28 mouse cellular contexts compared by ENCODE assay signal in the genomic region with DNA sequence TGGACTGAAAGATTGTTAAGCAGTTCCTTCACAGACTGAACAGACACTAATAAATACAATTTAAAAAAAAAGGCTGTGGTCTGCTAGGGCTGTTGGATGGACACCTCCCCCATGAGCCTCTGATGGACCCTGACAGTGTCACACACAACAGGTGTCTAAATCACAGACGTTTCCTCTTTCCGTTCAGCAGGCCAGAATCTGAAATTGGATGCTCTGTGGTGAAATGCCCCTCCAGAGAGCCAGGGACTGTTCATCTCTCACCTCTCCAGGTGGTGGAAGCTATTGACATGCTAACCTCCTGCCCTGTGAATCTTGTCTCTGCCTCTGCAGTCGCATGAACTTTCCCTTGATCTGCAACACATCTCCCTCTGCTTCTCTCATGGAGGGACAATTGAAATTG. TPM values are rescaled to one million over a fixed set of nuclear protein-coding genes. Genes with fewer than 3 reads are reported as not detected.
"Had no signal": no experiment of that assay in that cellular context is flagged by ENCODE, and none has a peak within 500 bp of the region (broad histone marks: within the 10 kb centered on the region; RNA-seq: fewer than 3 reads in every experiment).

No protein-coding gene starts in this region.

- H3K4me2 ChIP-seq: heart, embryonic 11.5 days; heart, embryonic 13.5 days; heart, embryonic 15.5 days; hindbrain, embryonic 13.5 days; hindbrain, embryonic 15.5 days; intestine, embryonic 15.5 days; kidney, embryonic 15.5 days; limb, embryonic 13.5 days; limb, embryonic 15.5 days; liver, embryonic 13.5 days; liver, embryonic 15.5 days had no signal

- H3K9ac ChIP-seq: heart, embryonic 13.5 days; heart, embryonic 15.5 days; hindbrain, embryonic 13.5 days; hindbrain, embryonic 15.5 days; intestine, embryonic 15.5 days; kidney, embryonic 15.5 days; limb, embryonic 13.5 days; limb, embryonic 15.5 days; liver, embryonic 13.5 days; liver, embryonic 15.5 days had no signal

- H3K36me3 ChIP-seq: heart, embryonic 13.5 days; heart, embryonic 15.5 days; hindbrain, embryonic 13.5 days; hindbrain, embryonic 15.5 days; intestine, embryonic 15.5 days; kidney, embryonic 15.5 days; limb, embryonic 13.5 days; limb, embryonic 15.5 days; liver, embryonic 13.5 days; liver, embryonic 15.5 days had no signal

- H3K4me3 ChIP-seq: heart, adult 2 months; heart, embryonic 13.5 days; heart, embryonic 15.5 days; hindbrain, embryonic 13.5 days; hindbrain, embryonic 15.5 days; intestine, embryonic 15.5 days; kidney, embryonic 15.5 days; limb, embryonic 13.5 days; limb, embryonic 15.5 days; liver, embryonic 13.5 days; liver, embryonic 15.5 days had no signal

- H3K27me3 ChIP-seq: heart, embryonic 13.5 days; heart, embryonic 15.5 days; hindbrain, embryonic 13.5 days; hindbrain, embryonic 15.5 days; intestine, embryonic 15.5 days; kidney, embryonic 15.5 days; limb, embryonic 13.5 days; limb, embryonic 15.5 days; liver, embryonic 13.5 days; liver, embryonic 15.5 days had no signal

- H3K27ac ChIP-seq: heart, adult 2 months; heart, embryonic 13.5 days; heart, embryonic 15.5 days; hindbrain, embryonic 13.5 days; hindbrain, embryonic 15.5 days; hindbrain, postnatal 0 days; intestine, embryonic 15.5 days; kidney, embryonic 15.5 days; kidney, postnatal 0 days; limb, embryonic 13.5 days; limb, embryonic 15.5 days; liver, embryonic 13.5 days; liver, embryonic 15.5 days had no signal

- DNase-seq: gastrocnemius, postnatal 14 days; gastrocnemius, postnatal 36 days; heart, adult 2 months; heart, postnatal 14 days; heart, postnatal 36 days; kidney, adult 11 months; kidney, adult 2 months; kidney, adult 9 months; kidney, postnatal 14 days; kidney, postnatal 36 days; layer of hippocampus, adult 9-11 months; layer of hippocampus, postnatal 36 days; left cerebral cortex, postnatal 4 days; liver, embryonic 13.5 days had no signal

- H3K9me3 ChIP-seq: heart, embryonic 13.5 days; heart, embryonic 15.5 days; hindbrain, embryonic 13.5 days; hindbrain, embryonic 15.5 days; intestine, embryonic 15.5 days; kidney, embryonic 15.5 days; limb, embryonic 13.5 days; limb, embryonic 15.5 days; liver, embryonic 13.5 days; liver, embryonic 15.5 days had no signal

- H3K4me1 ChIP-seq: heart, embryonic 15.5 days; hindbrain, embryonic 13.5 days; hindbrain, embryonic 15.5 days; intestine, embryonic 15.5 days; kidney, embryonic 15.5 days; limb, embryonic 13.5 days; limb, embryonic 15.5 days; liver, embryonic 13.5 days; liver, embryonic 15.5 days had no signal

- ATAC-seq: hindbrain, postnatal 0 days; intestine, embryonic 15.5 days had no signal

RNA-seq across cellular contexts. Expression of gene Siglech, which starts 14.5 kb away (rescaled TPM):
- total RNA-seq: heart, adult 2 months; hematopoietic stem cell, adult 5-6 weeks had no signal
- polyA plus RNA-seq: heart, postnatal 0 days had no signal
